Mouse (Mus musculus): ENCODE measurements around the gene Adam8. TPM values are rescaled to one million over a fixed set of nuclear protein-coding genes. Genes with fewer than 3 reads are reported as not detected.

The Adam8 gene
- polyA plus RNA-seq, 1 experiment from 2014 or later: 2.4 TPM

- Histone ChIP-seq H3K9ac (ENCODE audit: low read depth, low read length) (no peak overlapping the region), H3K4me3 (ENCODE audit: low read depth, low read length) (no peak overlapping the region), H3K9me3 (ENCODE audit: control insufficient read depth, low read length) (no peaks in the 10 kb centered on the region), H3K36me3 (ENCODE audit: control insufficient read depth, insufficient read depth, low read length) (peaks cover 12% of the 10 kb centered on the region), H3K4me2 (ENCODE audit: low read depth, low read length) (no peak overlapping the region), H3K4me1 (ENCODE audit: control insufficient read depth, insufficient read depth, low read length) (no peaks in the 10 kb centered on the region), H3K27ac (replicated peaks; ENCODE audit: low read depth, low read length) (no peak overlapping the region), H3K27me3 (replicated peaks; ENCODE audit: control insufficient read depth, insufficient read depth, low read length) (no peaks in the 10 kb centered on the region)
- ATAC-seq (ENCODE audit: low read depth) (no peak), DNase-seq (ENCODE audit: low spot score) (no peak)
- WGBS: 70% methylated on average over 8 of the region's 8 CpGs
These were observed 1.4 kb downstream of the Adam8 start for GRCm38 (mm10) chr7:139990864-139991394.

- Histone ChIP-seq H3K4me3 (ENCODE audit: low read depth, low read length) (no peak overlapping the region), H3K4me2 (ENCODE audit: low read depth, low read length) (no peak overlapping the region), H3K4me1 (ENCODE audit: control insufficient read depth, insufficient read depth, low read length) (no peaks in the 10 kb centered on the region), H3K9me3 (ENCODE audit: control insufficient read depth, low read length) (no peaks in the 10 kb centered on the region), H3K27me3 (replicated peaks; ENCODE audit: control insufficient read depth, insufficient read depth, low read length) (no peaks in the 10 kb centered on the region), H3K27ac (replicated peaks; ENCODE audit: low read depth, low read length) (no peak overlapping the region), H3K36me3 (ENCODE audit: control insufficient read depth, insufficient read depth, low read length) (0 out of 2 replicates have a peak, but pooled peaks cover 5% of the 10 kb centered on the region), H3K9ac (ENCODE audit: low read depth, low read length) (no peak overlapping the region)
- WGBS: 85% methylated on average over 9 of the region's 9 CpGs
- ATAC-seq (ENCODE audit: low read depth): no peak
- no peak for DNase-seq (ENCODE audit: low spot score)
These were observed 4.1 kb downstream of the Adam8 start for GRCm38 (mm10) chr7:139988272-139988671.

GRCm38 (mm10) chr7:139984505-139984904 is 7.9 kb downstream of the Adam8 start:
- WGBS: 92% methylated on average over 11 of the region's 11 CpGs
- Histone ChIP-seq H3K4me2 (ENCODE audit: low read depth, low read length) (no peak overlapping the region), H3K9ac (ENCODE audit: low read depth, low read length) (no peak overlapping the region), H3K36me3 (ENCODE audit: control insufficient read depth, insufficient read depth, low read length) (0 out of 2 replicates have a peak, but pooled peaks cover 5% of the 10 kb centered on the region), H3K27ac (replicated peaks; ENCODE audit: low read depth, low read length) (no peak overlapping the region), H3K4me1 (ENCODE audit: control insufficient read depth, insufficient read depth, low read length) (no peaks in the 10 kb centered on the region), H3K4me3 (ENCODE audit: low read depth, low read length) (no peak overlapping the region), H3K9me3 (ENCODE audit: control insufficient read depth, low read length) (no peaks in the 10 kb centered on the region), H3K27me3 (replicated peaks; ENCODE audit: control insufficient read depth, insufficient read depth, low read length) (no peaks in the 10 kb centered on the region)
- no peak for DNase-seq (ENCODE audit: low spot score)
- ATAC-seq (ENCODE audit: low read depth): no peak

- peaks cover 10% of the 10 kb centered on the region for H3K4me1 ChIP-seq (ENCODE audit: control insufficient read depth, insufficient read depth, low read length)
- WGBS: 89% methylated on average over 11 of the region's 11 CpGs
These were observed 10.3 kb downstream of the Adam8 start for GRCm38 (mm10) chr7:139982058-139982457.

GRCm38 (mm10) chr7:139980778-139981177 is 11.6 kb downstream of the Adam8 start:
- no peaks in the 10 kb centered on the region for H3K9me3 ChIP-seq (ENCODE audit: control insufficient read depth, low read length)
- H3K9ac ChIP-seq (ENCODE audit: low read depth, low read length): no peak overlapping the region
- no peak overlapping the region for H3K27ac ChIP-seq (replicated peaks; ENCODE audit: low read depth, low read length)
- no peak overlapping the region for H3K4me2 ChIP-seq (ENCODE audit: low read depth, low read length)
- no peaks in the 10 kb centered on the region for H3K36me3 ChIP-seq (ENCODE audit: control insufficient read depth, insufficient read depth, low read length)
- ATAC-seq (ENCODE audit: low read depth) (no peak), DNase-seq (ENCODE audit: low spot score) (no peak)
- H3K4me1 ChIP-seq (ENCODE audit: control insufficient read depth, insufficient read depth, low read length): peaks cover 10% of the 10 kb centered on the region
- no peaks in the 10 kb centered on the region for H3K27me3 ChIP-seq (replicated peaks; ENCODE audit: control insufficient read depth, insufficient read depth, low read length)
- 45% methylated on average over 3 of the region's 3 CpGs for WGBS
- no peak overlapping the region for H3K4me3 ChIP-seq (ENCODE audit: low read depth, low read length)

More at GRCm38 (mm10) chr7:139982058-139982457, 10.3 kb downstream of the Adam8 start:
- ATAC-seq (ENCODE audit: low read depth) (no peak), DNase-seq (ENCODE audit: low spot score) (no peak)
- no peaks in the 10 kb centered on the region for H3K9me3 ChIP-seq (ENCODE audit: control insufficient read depth, low read length)
- H3K27ac ChIP-seq (replicated peaks; ENCODE audit: low read depth, low read length): no peak overlapping the region
- 0 out of 2 replicates have a peak, but pooled peaks cover 5% of the 10 kb centered on the region for H3K36me3 ChIP-seq (ENCODE audit: control insufficient read depth, insufficient read depth, low read length)
- no peak overlapping the region for H3K9ac ChIP-seq (ENCODE audit: low read depth, low read length)
- no peaks in the 10 kb centered on the region for H3K27me3 ChIP-seq (replicated peaks; ENCODE audit: control insufficient read depth, insufficient read depth, low read length)
- no peak overlapping the region for H3K4me3 ChIP-seq (ENCODE audit: low read depth, low read length)
- no peak overlapping the region for H3K4me2 ChIP-seq (ENCODE audit: low read depth, low read length)

GRCm38 (mm10) chr7:139979011-139979719 is 13.2 kb downstream of the Adam8 start:
- Histone ChIP-seq H3K36me3 (ENCODE audit: control insufficient read depth, insufficient read depth, low read length) (no peaks in the 10 kb centered on the region), H3K4me1 (ENCODE audit: control insufficient read depth, insufficient read depth, low read length) (peaks cover 10% of the 10 kb centered on the region), H3K27ac (replicated peaks; ENCODE audit: low read depth, low read length) (no peak overlapping the region), H3K4me3 (ENCODE audit: low read depth, low read length) (peak overlapping the region; percentile 55), H3K4me2 (ENCODE audit: low read depth, low read length) (peak overlapping the region; percentile 87), H3K9me3 (ENCODE audit: control insufficient read depth, low read length) (no peaks in the 10 kb centered on the region), H3K27me3 (replicated peaks; ENCODE audit: control insufficient read depth, insufficient read depth, low read length) (no peaks in the 10 kb centered on the region), H3K9ac (ENCODE audit: low read depth, low read length) (peak overlapping the region; percentile 71)
- DNase-seq (ENCODE audit: low spot score) (no peak), ATAC-seq (ENCODE audit: low read depth) (no peak)
- 40% methylated on average over 13 of the region's 13 CpGs for WGBS

- H3K4me1 ChIP-seq (ENCODE audit: control insufficient read depth, insufficient read depth, low read length): peaks cover 10% of the 10 kb centered on the region
- no peaks in the 10 kb centered on the region for H3K9me3 ChIP-seq (ENCODE audit: control insufficient read depth, low read length)
- peak; percentile 89 for DNase-seq (ENCODE audit: low spot score)
- peak within 1 kb of the TSS; percentile 87 for H3K4me2 ChIP-seq (ENCODE audit: low read depth, low read length)
- H3K27me3 ChIP-seq (replicated peaks; ENCODE audit: control insufficient read depth, insufficient read depth, low read length): no peaks in the 10 kb centered on the region
- H3K36me3 ChIP-seq (ENCODE audit: control insufficient read depth, insufficient read depth, low read length): no peaks in the 10 kb centered on the region
- WGBS: 4% methylated on average over 32 of the region's 32 CpGs
- H3K9ac ChIP-seq (ENCODE audit: low read depth, low read length): peak within 1 kb of the TSS; percentile 71
- no peak within 1 kb of the TSS; the same call in 1 of the 2 replicates for H3K27ac ChIP-seq (replicated peaks; ENCODE audit: low read depth, low read length)
- H3K4me3 ChIP-seq (ENCODE audit: low read depth, low read length): peak within 1 kb of the TSS; percentile 55
- peak; percentile 96 for ATAC-seq (ENCODE audit: low read depth)
These were observed 14.0 kb downstream of the Adam8 start, which contains the start of gene 6430531B16Rik for GRCm38 (mm10) chr7:139978278-139978892. TSS of gene 6430531B16Rik (minus strand) at chr7:139978755.

- ATAC-seq (ENCODE audit: low read depth) (no peak), DNase-seq (ENCODE audit: low spot score) (no peak)
- WGBS: 46% methylated on average over 5 of the region's 5 CpGs
- H3K27ac ChIP-seq (replicated peaks; ENCODE audit: low read depth, low read length): no peak overlapping the region
- no peaks in the 10 kb centered on the region for H3K27me3 ChIP-seq (replicated peaks; ENCODE audit: control insufficient read depth, insufficient read depth, low read length)
- no peak overlapping the region for H3K9ac ChIP-seq (ENCODE audit: low read depth, low read length)
- H3K4me1 ChIP-seq (ENCODE audit: control insufficient read depth, insufficient read depth, low read length): peaks cover 10% of the 10 kb centered on the region
- H3K4me2 ChIP-seq (ENCODE audit: low read depth, low read length): no peak overlapping the region
- no peak overlapping the region for H3K4me3 ChIP-seq (ENCODE audit: low read depth, low read length)
- H3K9me3 ChIP-seq (ENCODE audit: control insufficient read depth, low read length): no peaks in the 10 kb centered on the region
- no peaks in the 10 kb centered on the region for H3K36me3 ChIP-seq (ENCODE audit: control insufficient read depth, insufficient read depth, low read length)
These were observed 16.9 kb downstream of the Adam8 start for GRCm38 (mm10) chr7:139975471-139975870.

Data from embryonic facial prominence, embryonic 14.5 days (tissue).